Mouse (Mus musculus): ENCODE data around the gene Prl3d1.
"Not testable (repeated sequence)": the region's sequence is repeated elsewhere in the genome, so short reads cannot be mapped to it uniquely, and the experiment has no call there.

The Prl3d1 gene

GRCm38 (mm10) chr13:27093890-27094289, at the start of gene Prl3d1:
TSS of gene Prl3d1 (plus strand) at chr13:27094190.
- not testable (repeated sequence) for DNase-seq (ENCODE audit: low spot score)

- no peak for DNase-seq (ENCODE audit: low spot score)
Observed at GRCm38 (mm10) chr13:27057270-27057669, 36.7 kb upstream of the Prl3d1 start, which contains the start of gene Prl. TSS of gene Prl (plus strand) at chr13:27057570.

GRCm38 (mm10) chr13:27059177-27059576, 34.8 kb upstream of the Prl3d1 start:
- peak; percentile 0 for DNase-seq (ENCODE audit: low spot score)

GRCm38 (mm10) chr13:27121398-27121797, 27.4 kb downstream of the Prl3d1 start, which contains the start of gene Prl3d2:
TSS of gene Prl3d2 (plus strand) at chr13:27121698.
- not testable (repeated sequence) for DNase-seq (ENCODE audit: low spot score)

GRCm38 (mm10) chr13:27148264-27148663, 54.3 kb downstream of the Prl3d1 start:
- DNase-seq (ENCODE audit: low spot score), result no peak

Data from lung, postnatal 25 days (tissue).